Mouse (Mus musculus) kidney, embryonic 14.5 days (tissue): ENCODE measurements around the gene Map2k2. TPM values are rescaled to one million over a fixed set of nuclear protein-coding genes. Genes with fewer than 3 reads are reported as not detected.

Experiments
- ATAC-seq: fragments of 200-750 bp; cut with Nextera tagmentation; 2 replicates; pipeline ENCODE4 v1.8.0; 2017; ENCODE audit warnings: moderate number of reproducible peaks, mild to moderate bottlenecking, moderate TSS enrichment, moderate library complexity; ENCODE audit not compliant: low FRiP score, low TSS enrichment
- H3K27ac ChIP-seq: fragments of 300-500 bp; sonication (generic); 2 replicates; pipeline ENCODE4 v1.5.1; 2014; ENCODE audit warnings: low read depth, mild to moderate bottlenecking, low read length, moderate library complexity, mixed read lengths
- H3K27me3 ChIP-seq: fragments of 300-500 bp; sonication (generic); 2 replicates; pipeline ENCODE4 v1.6.1; 2014; ENCODE audit warnings: mild to moderate bottlenecking, low read length; ENCODE audit not compliant: control insufficient read depth, insufficient read depth
- H3K36me3 ChIP-seq: fragments of 300-500 bp; sonication (generic); 2 replicates; pipeline ENCODE4 v1.6.1; 2014; ENCODE audit warnings: low read length, mixed read lengths; ENCODE audit not compliant: control insufficient read depth, insufficient read depth
- H3K4me1 ChIP-seq: fragments of 300-500 bp; sonication (generic); 2 replicates; pipeline ENCODE4 v1.6.1; 2014; ENCODE audit warnings: low read length, mixed read lengths; ENCODE audit not compliant: control insufficient read depth, insufficient read depth
- H3K4me2 ChIP-seq: fragments of 300-500 bp; sonication (generic); replicated peaks from 2 replicates; pipeline ENCODE4 v1.6.1; 2014; ENCODE audit warnings: low read depth, mild to moderate bottlenecking, low read length
- H3K4me3 ChIP-seq: fragments of 300-500 bp; sonication (generic); 2 replicates; pipeline ENCODE4 v1.5.1; 2014; ENCODE audit warnings: mild to moderate bottlenecking, low read length
- H3K9ac ChIP-seq: fragments of 300-500 bp; sonication (generic); 2 replicates; pipeline ENCODE4 v1.6.1; 2014; ENCODE audit warnings: low read depth, mild to moderate bottlenecking, low read length, moderate library complexity
- H3K9me3 ChIP-seq: fragments of 300-500 bp; sonication (generic); 2 replicates; pipeline ENCODE4 v1.6.1; 2016; ENCODE audit warnings: low read length; ENCODE audit not compliant: control insufficient read depth
- WGBS: fragments of 180-500 bp; shearing (Covaris S2); extraction: QIAGEN DNeasy Blood & Tissue Kit; methylation state at CpG from one replicate; pipeline ENCODE4 v1.1.7; 2014; 5-methylcytosine and 5-hydroxymethylcytosine counted together
- polyA plus RNA-seq: library from polyadenylated mRNA; unstranded; fragments of >200 nt; fragmentation: Nextera tagmentation; extraction: Ambion mirVana; gene quantifications from 2 replicates; pipeline ENCODE4 v1.2.1, GENCODE M21; 2014

Map2k2 gene
- polyA plus RNA-seq, 1 experiment from 2014 or later = 208 TPM

GRCm38 (mm10) chr10:81139529-81139846 is 33.8 kb downstream of the Map2k2 start:
- no peak for ATAC-seq
- WGBS = 77% methylated on average over 4 of the region's 4 CpGs
- Histone ChIP-seq H3K27me3 (peaks cover 3% of the 10 kb centered on the region; the same call in 1 of the 2 replicates), H3K36me3 (peaks cover 14% of the 10 kb centered on the region), H3K4me3 (peak overlapping the region; percentile 90), H3K4me1 (peaks cover 49% of the 10 kb centered on the region), H3K27ac (peak overlapping the region; percentile 2; the same call in 1 of the 2 replicates), H3K9ac (peak overlapping the region; percentile 78; the same call in 1 of the 2 replicates), H3K4me2 (peak overlapping the region; percentile 89; the same call in 1 of the 2 replicates), H3K9me3 (no peaks in the 10 kb centered on the region)

GRCm38 (mm10) chr10:81140005-81140404 is 34.3 kb downstream of the Map2k2 start:
- peaks cover 20% of the 10 kb centered on the region for H3K36me3 ChIP-seq
- H3K4me2 ChIP-seq = peak overlapping the region; percentile 31
- H3K9me3 ChIP-seq = no peaks in the 10 kb centered on the region
- H3K9ac ChIP-seq = peak overlapping the region; percentile 47
- peak overlapping the region; percentile 65 for H3K27ac ChIP-seq
- H3K4me3 ChIP-seq = peak overlapping the region; percentile 90
- WGBS = 47% methylated on average over 8 of the region's 8 CpGs
- H3K4me1 ChIP-seq = peaks cover 46% of the 10 kb centered on the region
- ATAC-seq = no peak
- no peaks in the 10 kb centered on the region for H3K27me3 ChIP-seq

- ATAC-seq = no peak
- Histone ChIP-seq H3K4me1 (peaks cover 37% of the 10 kb centered on the region), H3K4me2 (peak overlapping the region; percentile 31), H3K9ac (peak overlapping the region; percentile 45), H3K4me3 (peak overlapping the region; percentile 90), H3K36me3 (peaks cover 28% of the 10 kb centered on the region), H3K9me3 (no peaks in the 10 kb centered on the region), H3K27ac (no peak overlapping the region), H3K27me3 (no peaks in the 10 kb centered on the region)
- 45% methylated on average over 9 of the region's 10 CpGs for WGBS
Measured at GRCm38 (mm10) chr10:81140717-81141454, 35.2 kb downstream of the Map2k2 start.

- H3K27ac ChIP-seq = no peak overlapping the region
- H3K9ac ChIP-seq = no peak overlapping the region
- H3K36me3 ChIP-seq = peaks cover 36% of the 10 kb centered on the region
- no peaks in the 10 kb centered on the region for H3K9me3 ChIP-seq
- H3K27me3 ChIP-seq = no peaks in the 10 kb centered on the region
- 92% methylated on average over 7 of the region's 7 CpGs for WGBS
- no peak for ATAC-seq
- H3K4me2 ChIP-seq = no peak overlapping the region
- no peak overlapping the region; the same call in 1 of the 2 replicates for H3K4me3 ChIP-seq
- H3K4me1 ChIP-seq = peaks cover 35% of the 10 kb centered on the region
Measured at GRCm38 (mm10) chr10:81141455-81142210, 35.9 kb downstream of the Map2k2 start.

- Histone ChIP-seq H3K4me3 (no peak overlapping the region), H3K9ac (no peak overlapping the region), H3K27me3 (no peaks in the 10 kb centered on the region), H3K36me3 (peaks cover 45% of the 10 kb centered on the region), H3K4me2 (no peak overlapping the region), H3K9me3 (no peaks in the 10 kb centered on the region), H3K4me1 (peaks cover 35% of the 10 kb centered on the region), H3K27ac (no peak overlapping the region)
- WGBS = 88% methylated on average over 5 of the region's 5 CpGs
- no peak for ATAC-seq
Measured at GRCm38 (mm10) chr10:81142551-81142981, 36.9 kb downstream of the Map2k2 start.

- ATAC-seq = no peak
- Histone ChIP-seq H3K9me3 (no peaks in the 10 kb centered on the region), H3K36me3 (peaks cover 52% of the 10 kb centered on the region), H3K27me3 (no peaks in the 10 kb centered on the region), H3K27ac (no peak overlapping the region), H3K4me3 (no peak overlapping the region), H3K4me1 (peaks cover 35% of the 10 kb centered on the region), H3K4me2 (no peak overlapping the region), H3K9ac (no peak overlapping the region; the same call in 1 of the 2 replicates)
- WGBS = 96% methylated on average over 5 of the region's 7 CpGs
Measured at GRCm38 (mm10) chr10:81143157-81143633, 37.5 kb downstream of the Map2k2 start.

- no peak for ATAC-seq
- Histone ChIP-seq H3K4me3 (no peak overlapping the region), H3K9me3 (no peaks in the 10 kb centered on the region), H3K27me3 (no peaks in the 10 kb centered on the region), H3K9ac (no peak overlapping the region), H3K27ac (no peak overlapping the region), H3K4me1 (peaks cover 27% of the 10 kb centered on the region), H3K36me3 (peaks cover 59% of the 10 kb centered on the region), H3K4me2 (no peak overlapping the region)
- WGBS = 95% methylated on average over 52 of the region's 52 CpGs
Measured at GRCm38 (mm10) chr10:81143845-81144437, 38.2 kb downstream of the Map2k2 start.

GRCm38 (mm10) chr10:81144667-81145066 is 39.0 kb downstream of the Map2k2 start:
- H3K9ac ChIP-seq = no peak overlapping the region
- no peaks in the 10 kb centered on the region for H3K27me3 ChIP-seq
- H3K4me2 ChIP-seq = no peak overlapping the region
- WGBS = 93% methylated on average over 27 of the region's 27 CpGs
- peaks cover 20% of the 10 kb centered on the region for H3K4me1 ChIP-seq
- ATAC-seq = no peak
- no peaks in the 10 kb centered on the region for H3K9me3 ChIP-seq
- peaks cover 66% of the 10 kb centered on the region for H3K36me3 ChIP-seq
- no peak overlapping the region for H3K27ac ChIP-seq
- no peak overlapping the region for H3K4me3 ChIP-seq
